Mouse (Mus musculus): ENCODE data around the gene Axl. TPM values are rescaled to one million over a fixed set of nuclear protein-coding genes. Genes with fewer than 3 reads are reported as not detected.
"Not testable (repeated sequence)": the region's sequence is repeated elsewhere in the genome, so short reads cannot be mapped to it uniquely, and the experiment has no call there.

The Axl gene
- polyA plus RNA-seq, 1 experiment from 2014 or later, result 57.2 TPM

- ATAC-seq (ENCODE audit: insufficient number of reproducible peaks, insufficient read depth, low FRiP score, low TSS enrichment, low read depth); H3K27me3 ChIP-seq: not testable (repeated sequence)
- peaks cover 65% of the 10 kb centered on the region for H3K36me3 ChIP-seq
Measured at GRCm38 (mm10) chr7:25721776-25722175, 66.7 kb downstream of the Axl start.

DNA sequence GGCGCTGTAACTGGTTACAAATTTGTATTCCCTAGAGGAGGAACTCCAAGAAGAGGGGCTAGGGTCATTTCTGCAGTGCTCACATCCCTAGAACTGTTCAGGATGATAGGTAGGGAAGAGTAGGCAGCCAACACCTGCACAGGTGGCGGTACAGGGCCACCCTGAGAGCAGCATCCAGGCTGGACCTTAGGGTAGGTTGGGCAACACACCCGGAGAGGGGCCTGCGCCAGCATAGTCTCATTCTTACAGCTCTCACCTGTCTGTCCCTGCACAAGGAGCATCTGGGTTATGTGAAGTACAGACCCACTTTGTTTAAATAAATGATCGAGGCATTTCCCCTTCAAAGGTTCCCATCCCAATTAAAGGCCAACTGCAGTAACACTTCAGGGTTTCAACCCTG, 67.7 kb downstream of the Axl start:
- Histone ChIP-seq H3K4me2 (no peak overlapping the region), H3K4me3 (replicated peaks) (no peak overlapping the region), H3K9me3 (no peaks in the 10 kb centered on the region), H3K27me3 (no peaks in the 10 kb centered on the region), H3K9ac (replicated peaks) (no peak overlapping the region), H3K36me3 (peaks cover 61% of the 10 kb centered on the region), H3K4me1 (replicated peaks) (peaks cover 18% of the 10 kb centered on the region), H3K27ac (no peak overlapping the region)
- no peak for ATAC-seq (ENCODE audit: insufficient number of reproducible peaks, insufficient read depth, low FRiP score, low TSS enrichment, low read depth)
- WGBS, result 88% methylated on average over 5 of the region's 5 CpGs

More at GRCm38 (mm10) chr7:25721776-25722175, 66.7 kb downstream of the Axl start:
- H3K9me3 ChIP-seq; H3K9ac ChIP-seq (replicated peaks); H3K27ac ChIP-seq; H3K4me2 ChIP-seq; H3K4me3 ChIP-seq (replicated peaks): not testable (repeated sequence)
- peaks cover 18% of the 10 kb centered on the region for H3K4me1 ChIP-seq (replicated peaks)

- Histone ChIP-seq H3K4me1 (replicated peaks) (peaks cover 18% of the 10 kb centered on the region), H3K27ac (peak overlapping the region; percentile 80; the same call in 1 of the 2 replicates), H3K9me3 (no peaks in the 10 kb centered on the region), H3K4me2 (peak overlapping the region; percentile 85), H3K9ac (replicated peaks) (no peak overlapping the region), H3K36me3 (peaks cover 61% of the 10 kb centered on the region), H3K27me3 (no peaks in the 10 kb centered on the region), H3K4me3 (replicated peaks) (no peak overlapping the region)
- no peak for ATAC-seq (ENCODE audit: insufficient number of reproducible peaks, insufficient read depth, low FRiP score, low TSS enrichment, low read depth)
- 59% methylated on average over 10 of the region's 10 CpGs for WGBS
Measured at GRCm38 (mm10) chr7:25719761-25720610, 68.5 kb downstream of the Axl start.

- Histone ChIP-seq H3K4me2 (peak within 1 kb of the TSS; percentile 85), H3K9me3 (no peaks in the 10 kb centered on the region), H3K9ac (replicated peaks) (peak within 1 kb of the TSS; percentile 73), H3K27me3 (no peaks in the 10 kb centered on the region), H3K4me3 (replicated peaks) (peak within 1 kb of the TSS; percentile 71), H3K36me3 (peaks cover 61% of the 10 kb centered on the region), H3K27ac (peak within 1 kb of the TSS; percentile 80), H3K4me1 (replicated peaks) (peaks cover 18% of the 10 kb centered on the region)
- WGBS, result 5% methylated on average over 32 of the region's 32 CpGs
- peak; percentile 60 for ATAC-seq (ENCODE audit: insufficient number of reproducible peaks, insufficient read depth, low FRiP score, low TSS enrichment, low read depth)
Measured at GRCm38 (mm10) chr7:25718788-25719417, 69.6 kb downstream of the Axl start, which contains the start of gene Ccdc97. Ccdc97 (minus strand) TSS chr7:25719088.

DNA sequence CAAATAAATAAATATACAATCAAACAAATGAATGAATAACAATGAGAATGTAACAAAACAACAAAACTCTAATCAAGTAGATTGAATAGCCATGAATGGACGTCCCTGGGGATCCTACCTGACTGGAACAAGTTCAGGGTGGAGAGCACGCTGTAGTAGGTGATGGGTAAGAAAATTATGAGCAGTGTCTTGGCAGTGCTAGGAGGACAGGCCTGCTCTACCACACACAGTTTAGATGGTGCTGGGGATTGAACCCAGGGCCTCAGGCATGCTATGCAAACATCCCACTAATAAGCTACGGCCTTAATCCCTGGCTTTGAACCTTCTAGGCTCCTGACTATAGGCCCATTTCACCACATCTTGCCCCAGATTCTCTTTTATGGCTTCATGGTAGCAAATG, 71.0 kb downstream of the Axl start:
- H3K4me3 ChIP-seq (replicated peaks), result peak overlapping the region; percentile 71; the same call in 1 of the 2 replicates
- 90% methylated on average over 3 of the region's 3 CpGs for WGBS
- peaks cover 23% of the 10 kb centered on the region for H3K4me1 ChIP-seq (replicated peaks)
- no peak for ATAC-seq (ENCODE audit: insufficient number of reproducible peaks, insufficient read depth, low FRiP score, low TSS enrichment, low read depth)
- H3K27ac ChIP-seq, result no peak overlapping the region
- H3K36me3 ChIP-seq, result peaks cover 61% of the 10 kb centered on the region
- H3K9ac ChIP-seq (replicated peaks), result no peak overlapping the region
- H3K4me2 ChIP-seq, result peak overlapping the region; percentile 85
- H3K27me3 ChIP-seq, result no peaks in the 10 kb centered on the region
- H3K9me3 ChIP-seq, result no peaks in the 10 kb centered on the region

DNA sequence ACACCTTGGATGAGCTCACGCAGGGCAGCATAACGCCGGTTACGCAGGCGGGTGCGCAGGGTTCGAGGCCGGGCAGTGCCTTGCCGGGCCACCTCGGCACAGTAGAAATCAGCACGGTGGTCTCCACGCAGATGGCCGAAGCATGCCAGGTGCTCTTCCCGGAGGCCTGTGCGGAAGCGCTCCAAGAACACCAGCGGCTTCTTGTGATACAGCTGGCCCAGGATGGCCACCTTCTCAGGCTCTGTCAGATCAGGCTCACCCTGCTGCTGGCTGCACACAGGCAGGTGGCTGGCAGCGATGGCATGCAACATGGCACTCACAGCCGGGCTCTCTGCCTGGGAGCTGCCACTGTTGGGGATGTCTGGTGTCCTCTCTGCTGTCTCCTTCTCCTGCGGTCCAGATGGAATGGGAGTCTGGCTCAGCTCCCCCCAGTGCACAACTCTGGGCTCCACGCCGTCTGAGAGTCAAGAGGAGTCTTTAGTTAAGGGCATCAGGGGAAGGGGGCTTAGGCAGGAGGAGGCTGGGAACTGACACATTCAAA, 72.7 kb downstream of the Axl start:
- Histone ChIP-seq H3K4me3 (replicated peaks) (no peak overlapping the region), H3K9ac (replicated peaks) (no peak overlapping the region), H3K9me3 (no peaks in the 10 kb centered on the region), H3K27me3 (no peaks in the 10 kb centered on the region), H3K36me3 (peaks cover 57% of the 10 kb centered on the region), H3K4me1 (replicated peaks) (peaks cover 39% of the 10 kb centered on the region), H3K4me2 (no peak overlapping the region), H3K27ac (no peak overlapping the region)
- WGBS, result 93% methylated on average over 22 of the region's 22 CpGs
- no peak for ATAC-seq (ENCODE audit: insufficient number of reproducible peaks, insufficient read depth, low FRiP score, low TSS enrichment, low read depth)

- Histone ChIP-seq H3K4me2 (no peak overlapping the region), H3K9ac (replicated peaks) (no peak overlapping the region), H3K36me3 (peaks cover 49% of the 10 kb centered on the region), H3K27ac (no peak overlapping the region), H3K27me3 (0 out of 2 replicates have a peak, but pooled peaks cover 3% of the 10 kb centered on the region), H3K9me3 (no peaks in the 10 kb centered on the region), H3K4me3 (replicated peaks) (no peak overlapping the region), H3K4me1 (replicated peaks) (peaks cover 51% of the 10 kb centered on the region)
- 93% methylated on average over 8 of the region's 8 CpGs for whole genome bisulfite sequencing
- no peak for ATAC-seq (ENCODE audit: insufficient number of reproducible peaks, insufficient read depth, low FRiP score, low TSS enrichment, low read depth)
Measured at GRCm38 (mm10) chr7:25714581-25714980, 73.9 kb downstream of the Axl start.

- peaks cover 49% of the 10 kb centered on the region for H3K36me3 ChIP-seq
- no peak overlapping the region for H3K9ac ChIP-seq (replicated peaks)
- H3K9me3 ChIP-seq, result no peaks in the 10 kb centered on the region
- no peak overlapping the region for H3K4me2 ChIP-seq
- WGBS, result 87% methylated on average over 9 of the region's 9 CpGs
- H3K27me3 ChIP-seq, result 0 out of 2 replicates have a peak, but pooled peaks cover 3% of the 10 kb centered on the region
- no peak for ATAC-seq (ENCODE audit: insufficient number of reproducible peaks, insufficient read depth, low FRiP score, low TSS enrichment, low read depth)
- peaks cover 48% of the 10 kb centered on the region for H3K4me1 ChIP-seq (replicated peaks)
- H3K27ac ChIP-seq, result no peak overlapping the region
- H3K4me3 ChIP-seq (replicated peaks), result no peak overlapping the region
Measured at GRCm38 (mm10) chr7:25712801-25713200, 75.7 kb downstream of the Axl start.

GRCm38 (mm10) chr7:25711731-25712197, 76.7 kb downstream of the Axl start:
- H3K9ac ChIP-seq (replicated peaks), result peak overlapping the region; percentile 51
- no peak overlapping the region for H3K4me3 ChIP-seq (replicated peaks)
- peak overlapping the region; percentile 79 for H3K27ac ChIP-seq
- ATAC-seq (ENCODE audit: insufficient number of reproducible peaks, insufficient read depth, low FRiP score, low TSS enrichment, low read depth), result peak; percentile 6; the same call in 1 of the 2 replicates
- peaks cover 49% of the 10 kb centered on the region for H3K36me3 ChIP-seq
- 5% methylated on average over 7 of the region's 7 CpGs for whole genome bisulfite sequencing
- H3K4me2 ChIP-seq, result peak overlapping the region; percentile 15; the same call in 1 of the 2 replicates
- H3K9me3 ChIP-seq, result no peaks in the 10 kb centered on the region
- peaks cover 50% of the 10 kb centered on the region for H3K4me1 ChIP-seq (replicated peaks)
- H3K27me3 ChIP-seq, result 0 out of 2 replicates have a peak, but pooled peaks cover 3% of the 10 kb centered on the region

DNA sequence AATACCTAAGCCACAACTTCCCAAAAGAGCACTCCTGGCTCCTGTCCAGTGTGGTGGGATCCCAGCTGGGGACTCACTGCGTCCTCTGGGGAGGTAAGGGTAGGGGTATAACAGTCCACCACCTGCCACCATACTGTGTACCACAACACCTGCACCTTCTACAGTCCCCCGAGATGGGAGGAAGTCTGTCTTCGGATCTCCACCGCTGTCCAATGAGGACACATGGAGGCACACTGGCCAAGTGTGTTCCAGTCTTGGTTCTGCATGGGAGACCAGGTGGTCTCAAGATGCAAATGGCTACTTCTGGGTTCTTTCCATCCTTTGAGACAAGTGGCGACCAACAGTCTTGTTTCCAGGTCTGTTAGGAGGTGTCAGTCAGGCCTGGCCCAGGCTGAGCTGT, 77.3 kb downstream of the Axl start:
- H3K27me3 ChIP-seq, result 0 out of 2 replicates have a peak, but pooled peaks cover 3% of the 10 kb centered on the region
- H3K9ac ChIP-seq (replicated peaks), result peak overlapping the region; percentile 51
- H3K9me3 ChIP-seq, result no peaks in the 10 kb centered on the region
- H3K36me3 ChIP-seq, result peaks cover 47% of the 10 kb centered on the region
- WGBS, result 43% methylated on average over 5 of the region's 5 CpGs
- peaks cover 50% of the 10 kb centered on the region for H3K4me1 ChIP-seq (replicated peaks)
- 0 out of 2 replicates have a peak overlapping the region, but pooled peaks have one; percentile 15 for H3K4me2 ChIP-seq
- peak; percentile 5; the same call in 1 of the 2 replicates for ATAC-seq (ENCODE audit: insufficient number of reproducible peaks, insufficient read depth, low FRiP score, low TSS enrichment, low read depth)
- peak overlapping the region; percentile 79 for H3K27ac ChIP-seq
- H3K4me3 ChIP-seq (replicated peaks), result no peak overlapping the region
